Mouse (Mus musculus): ENCODE measurements at regions not wholly inside any gene's neighbourhood (a gene's known extent, or its start where the extent isn't known, plus 50 kb on each side); places are given as distances from the start of the nearest gene placed in this dataset.
"Not testable (repeated sequence)": the region's sequence is repeated elsewhere in the genome, so short reads cannot be mapped to it uniquely, and the experiment has no call there.

GRCm38 (mm10) chr5:7428291-7428690, 83.7 kb upstream of the Zfp804b start:
- DNase-seq (ENCODE audit: low spot score in 2 of 2) = no peak

GRCm38 (mm10) chr5:7436461-7436860, 91.9 kb upstream of the Zfp804b start:
- no peak for DNase-seq (ENCODE audit: low spot score in 2 of 2)

DNA sequence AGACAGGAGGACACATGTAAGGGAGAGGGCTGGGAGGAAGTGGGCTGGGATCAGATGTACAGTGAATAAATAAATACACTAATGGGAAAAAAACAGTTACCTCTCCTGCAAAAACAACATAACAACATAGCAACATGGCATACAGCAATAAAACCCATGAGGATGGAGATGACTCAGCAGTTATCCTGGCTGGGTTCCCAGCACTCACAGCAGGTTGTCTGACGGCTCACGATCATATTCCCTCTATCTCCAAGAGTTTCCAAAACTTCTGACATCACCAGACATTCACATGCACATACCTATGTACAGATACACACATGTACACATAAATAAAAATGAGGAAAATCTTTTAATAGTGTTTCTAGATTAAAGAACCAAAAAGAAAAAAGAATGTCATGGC, 103.4 kb upstream of the Zfp804b start:
- no peak for DNase-seq (ENCODE audit: low spot score in 2 of 2)

DNA sequence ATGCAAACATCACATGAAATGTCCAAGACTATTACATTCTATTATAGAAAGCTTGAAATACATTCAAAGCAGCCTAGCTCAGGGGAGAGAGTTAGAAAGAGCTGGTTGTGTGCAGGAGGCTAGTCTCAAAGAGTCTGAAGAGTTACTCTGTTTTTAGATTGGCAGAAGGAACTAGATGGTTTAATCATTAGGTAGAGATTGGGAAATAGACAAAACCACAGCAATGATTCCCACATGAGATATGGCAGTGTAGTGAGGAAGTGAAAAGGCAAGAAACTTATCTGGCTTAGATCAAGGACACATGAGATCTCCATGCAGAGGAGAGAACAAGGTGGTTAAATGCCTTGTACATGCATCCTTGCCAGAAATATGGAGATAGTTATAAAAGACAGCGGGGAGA, 110.3 kb upstream of the Zfp804b start:
- no peak for DNase-seq (ENCODE audit: low spot score in 2 of 2)

- DNase-seq (ENCODE audit: low spot score in 2 of 2) = no peak
Observed at GRCm38 (mm10) chr5:7457102-7457501, 112.5 kb upstream of the Zfp804b start.

DNA sequence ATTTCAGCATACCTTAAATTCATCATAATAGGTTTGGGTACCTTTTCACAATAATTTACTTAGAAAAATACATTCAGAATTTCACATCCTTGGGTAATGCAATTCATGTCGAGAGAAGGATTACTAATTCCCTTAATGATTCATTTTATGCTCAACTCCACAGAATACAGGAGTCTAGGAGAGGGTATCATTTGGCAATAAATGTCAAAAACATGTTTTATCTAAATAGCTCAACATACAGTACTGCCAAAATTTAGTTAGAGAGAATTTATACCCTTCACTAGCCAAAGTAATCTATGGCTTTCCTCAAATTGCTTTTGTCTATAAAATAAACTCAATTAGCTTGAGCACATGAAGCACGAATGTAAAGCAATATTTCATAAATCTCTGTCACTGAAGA, 144.6 kb upstream of the Zfp804b start:
- no peak for DNase-seq (ENCODE audit: low spot score in 2 of 2)

GRCm38 (mm10) chr5:7489602-7490001, 145.0 kb upstream of the Zfp804b start:
- no peak for DNase-seq (ENCODE audit: low spot score in 2 of 2)

- DNase-seq (ENCODE audit: low spot score in 2 of 2) = no peak
Observed at GRCm38 (mm10) chr5:7517520-7518181, 173.1 kb upstream of the Zfp804b start.

- DNase-seq (ENCODE audit: low spot score in 2 of 2) = no peak
Observed at GRCm38 (mm10) chr5:7532686-7533199, 188.2 kb upstream of the Zfp804b start.

DNA sequence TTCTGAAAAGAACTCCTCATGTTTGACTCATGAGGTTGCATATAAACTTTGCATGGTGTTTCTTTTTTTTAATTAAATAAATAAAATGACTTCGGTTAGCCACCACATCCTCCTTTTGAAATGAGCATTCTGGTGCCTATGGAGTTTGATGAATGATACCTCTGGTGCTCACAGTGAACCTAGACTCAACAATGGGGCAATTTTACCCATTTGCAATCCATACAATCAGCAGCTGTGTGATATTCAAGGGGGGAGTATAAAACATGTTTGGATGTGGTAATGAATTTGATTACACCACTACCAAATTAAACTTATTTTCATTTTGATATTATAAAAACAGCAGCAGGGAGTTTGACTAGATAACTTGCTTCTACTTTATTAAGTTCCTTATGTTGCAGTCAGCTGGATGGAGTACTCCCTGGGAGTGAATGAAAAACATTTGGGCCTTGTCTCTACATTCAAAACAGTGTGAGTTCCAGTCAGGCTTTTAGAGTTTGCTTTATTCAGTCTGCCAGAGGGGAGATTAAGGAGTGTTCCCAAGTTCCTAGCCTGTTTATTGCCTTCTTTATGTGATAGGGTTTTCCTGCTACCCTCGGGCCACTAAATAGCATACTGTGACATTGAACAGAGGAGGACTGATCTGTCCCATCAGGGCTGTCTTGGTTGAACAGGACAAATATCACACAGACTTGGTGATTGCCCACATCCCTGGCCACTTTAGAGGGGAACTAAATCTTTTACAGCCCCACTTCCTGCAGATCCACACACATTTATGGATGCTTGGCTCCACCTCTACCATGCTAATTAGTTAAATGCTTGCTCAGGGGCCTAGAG, 195.5 kb upstream of the Zfp804b start:
- DNase-seq (ENCODE audit: low spot score in 2 of 2) = no peak

GRCm38 (mm10) chr5:7540646-7541038, 196.1 kb upstream of the Zfp804b start:
- DNase-seq (ENCODE audit: low spot score in 2 of 2) = no peak

GRCm38 (mm10) chr5:7543857-7544256, 199.3 kb upstream of the Zfp804b start:
- no peak for DNase-seq (ENCODE audit: low spot score in 2 of 2)

DNA sequence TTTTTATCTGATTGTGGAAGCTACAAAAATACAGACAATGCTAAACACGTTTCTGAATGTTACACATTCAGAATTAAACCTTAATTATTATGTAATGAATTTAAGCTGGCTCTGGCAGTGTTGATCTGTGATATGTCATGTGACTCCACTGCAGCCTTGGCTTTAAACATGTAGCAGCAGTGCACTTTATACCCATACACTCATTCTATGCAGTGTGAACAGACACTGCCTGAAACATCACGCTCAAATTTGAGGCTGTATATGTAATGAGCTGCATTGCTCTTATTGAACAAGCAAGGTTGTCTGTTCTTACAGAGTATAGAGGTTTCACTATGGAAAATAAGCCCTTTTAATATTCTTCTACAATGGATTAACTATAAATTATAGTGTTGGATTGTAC, 235.9 kb upstream of the Zfp804b start:
- DNase-seq (ENCODE audit: low spot score in 2 of 2) = no peak

DNA sequence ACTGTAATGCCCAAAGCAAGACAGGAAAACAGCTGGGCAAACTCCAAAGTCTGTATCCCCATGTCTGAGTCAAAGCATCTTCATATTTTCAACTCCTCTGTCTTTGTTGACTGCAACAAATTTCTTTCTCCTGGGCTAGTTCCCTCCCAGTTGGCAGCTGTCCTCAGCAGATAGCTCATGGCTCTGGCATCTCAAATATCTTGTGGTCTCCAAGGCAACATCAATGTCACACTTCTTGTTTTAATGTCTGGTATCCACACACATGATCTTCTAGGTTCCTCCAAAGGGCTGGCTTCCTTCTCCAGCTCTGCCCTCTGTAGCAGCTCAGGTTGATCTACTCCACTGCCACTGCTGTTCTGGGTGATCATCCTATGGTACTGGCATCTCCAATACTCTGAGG, 242.0 kb upstream of the Zfp804b start:
- no peak for DNase-seq (ENCODE audit: low spot score in 2 of 2)

GRCm38 (mm10) chr5:7600418-7600817, 255.9 kb upstream of the Zfp804b start:
- no peak for DNase-seq (ENCODE audit: low spot score in 2 of 2)

DNA sequence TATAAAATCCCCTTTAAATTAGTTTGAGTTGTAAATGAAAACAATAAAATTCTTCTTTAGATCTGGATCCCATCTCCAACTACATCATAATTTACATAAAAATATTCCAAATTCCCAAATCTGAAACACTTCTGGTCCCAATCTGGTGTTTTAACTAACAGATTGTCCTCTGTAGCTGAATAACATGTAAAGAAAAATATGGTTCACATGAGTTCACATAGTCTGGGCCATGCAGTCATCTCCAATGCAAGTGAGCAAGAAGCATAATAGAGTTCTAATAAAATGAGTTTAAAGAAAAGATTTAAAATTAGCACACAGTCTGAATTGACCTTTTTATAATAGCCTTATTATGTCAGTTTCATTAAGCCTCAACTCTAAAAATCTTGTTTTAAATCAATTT, 263.0 kb upstream of the Zfp804b start:
- DNase-seq (ENCODE audit: low spot score in 2 of 2) = no peak

DNA sequence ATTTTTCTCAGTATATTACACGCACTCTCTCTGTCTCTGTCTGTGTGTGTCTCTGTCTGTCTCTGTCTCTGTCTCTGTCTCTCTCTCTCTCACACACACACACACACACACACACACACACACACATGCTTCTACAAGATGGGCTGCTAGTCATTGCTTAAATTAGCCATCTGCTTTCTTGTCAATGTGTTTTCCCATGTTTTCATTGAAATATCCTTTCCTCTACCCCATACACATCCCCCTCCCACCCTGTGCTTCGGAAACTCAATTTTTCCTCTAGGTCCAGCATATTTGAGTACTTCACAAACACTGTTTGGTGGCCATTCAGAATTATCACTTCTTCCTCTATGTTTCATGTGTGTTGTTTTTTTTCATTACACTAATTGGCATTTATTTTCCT, 263.4 kb upstream of the Zfp804b start:
- no peak for DNase-seq (ENCODE audit: low spot score in 2 of 2)

DNA sequence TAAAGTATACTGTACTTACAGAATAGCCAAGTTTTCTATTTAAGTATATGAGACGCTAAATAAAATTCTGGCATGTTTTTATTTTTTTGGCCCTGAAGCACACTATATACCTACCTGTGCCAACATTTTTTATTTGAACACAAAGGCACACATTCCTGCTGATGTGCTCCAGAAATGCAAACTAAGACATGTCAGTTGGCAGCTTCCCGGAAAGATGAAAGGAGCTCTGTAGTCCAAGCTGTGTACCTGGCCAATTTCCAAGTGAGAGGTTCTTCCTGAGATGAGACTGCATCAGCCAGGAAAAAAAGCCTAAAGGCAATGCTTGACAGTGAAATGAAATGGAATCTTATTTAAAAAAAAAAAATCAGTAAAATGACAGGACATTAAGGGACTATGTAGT, 305.0 kb upstream of the Steap4 start:
- peak in 1 of 2 experiments; percentile 47 for DNase-seq (ENCODE audit: low spot score in 2 of 2)

- no peak for DNase-seq (ENCODE audit: low spot score in 2 of 2)
Observed at GRCm38 (mm10) chr5:7701776-7702175, 258.5 kb upstream of the Steap4 start.

- DNase-seq (ENCODE audit: low spot score in 2 of 2) = no peak
Observed at GRCm38 (mm10) chr5:7719557-7719956, 240.7 kb upstream of the Steap4 start.

DNA sequence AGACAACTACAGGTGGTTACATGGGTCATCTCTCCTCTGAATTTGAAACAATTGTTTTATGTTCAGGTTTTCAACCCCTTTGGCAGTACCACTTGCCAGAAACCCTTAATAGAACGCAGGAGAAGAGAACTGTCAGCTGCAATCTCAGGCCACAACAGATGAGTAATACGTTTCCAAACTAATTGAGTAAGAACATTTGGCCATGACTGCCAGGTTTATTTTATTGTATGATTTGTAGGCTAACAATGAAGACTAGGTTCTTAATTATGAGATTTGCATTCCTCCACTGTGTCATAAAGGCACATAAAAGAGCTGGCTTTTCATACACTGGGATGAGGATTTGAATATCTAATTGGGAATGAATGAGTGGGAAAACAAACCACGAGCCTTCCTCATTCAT, 240.2 kb upstream of the Steap4 start:
- DNase-seq (ENCODE audit: low spot score in 2 of 2) = no peak

DNA sequence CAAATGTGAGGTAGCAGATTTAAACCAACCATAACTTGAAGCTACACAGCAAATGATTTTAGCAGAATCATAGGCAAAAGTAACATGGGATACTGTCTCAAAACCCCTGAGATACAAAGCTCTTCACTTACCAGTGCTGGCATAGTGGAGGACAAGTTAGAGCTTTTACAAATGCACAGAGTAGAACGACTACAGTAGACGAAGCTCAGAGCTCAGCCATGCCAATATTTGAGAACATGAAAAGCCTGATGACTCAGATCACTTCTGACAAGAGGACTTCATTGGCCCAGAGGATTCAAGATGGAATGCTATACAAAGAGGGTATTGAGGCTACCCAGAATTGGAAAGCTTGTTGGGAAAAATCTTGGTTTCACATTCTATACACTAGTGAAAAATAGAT, 239.6 kb upstream of the Steap4 start:
- no peak for DNase-seq (ENCODE audit: low spot score in 2 of 2)

DNA sequence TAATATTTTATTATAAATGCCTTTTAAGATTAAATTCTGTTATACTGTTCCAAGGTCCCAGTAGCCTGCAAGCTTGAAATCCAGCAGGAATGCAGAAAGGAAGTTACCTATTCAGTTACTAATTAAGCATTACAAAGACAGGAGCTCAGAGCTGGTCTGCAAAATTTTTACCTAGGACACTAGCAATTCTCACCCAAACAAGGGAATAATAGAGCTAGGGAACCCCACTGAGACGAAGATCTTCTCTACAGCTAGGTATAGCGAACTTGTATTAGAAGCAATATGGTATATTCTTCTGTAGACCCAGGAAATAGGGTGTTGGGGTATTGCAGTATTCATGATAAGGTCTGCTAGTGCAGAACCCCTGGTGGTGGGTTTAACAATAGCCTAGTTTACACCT, 227.7 kb upstream of the Steap4 start:
- DNase-seq (ENCODE audit: low spot score in 2 of 2) = not testable (repeated sequence)

All from cerebellum, postnatal 4 days (tissue).